Mouse (Mus musculus): ENCODE data around the gene Sik1. TPM values are rescaled to one million over a fixed set of nuclear protein-coding genes. Genes with fewer than 3 reads are reported as not detected.
"Not testable (repeated sequence)": the region's sequence is repeated elsewhere in the genome, so short reads cannot be mapped to it uniquely, and the experiment has no call there.

Gene Sik1
- polyA plus RNA-seq, 1 experiment from 2014 or later, result 12.6 TPM

GRCm38 (mm10) chr17:31896311-31896710 is 40.7 kb upstream of the Sik1 start:
- Histone ChIP-seq H3K4me1 (ENCODE audit: control insufficient read depth, insufficient read depth, low read length) (peaks cover 5% of the 10 kb centered on the region; the same call in 1 of the 2 replicates), H3K4me2 (ENCODE audit: low read depth, severe bottlenecking) (no peak overlapping the region), H3K9ac (ENCODE audit: low read length) (no peak overlapping the region), H3K9me3 (ENCODE audit: control insufficient read depth, low read length) (no peaks in the 10 kb centered on the region), H3K4me3 (ENCODE audit: low read depth, low read length) (no peak overlapping the region), H3K27ac (replicated peaks; ENCODE audit: low read depth, low read length) (no peak overlapping the region), H3K27me3 (ENCODE audit: control insufficient read depth, insufficient read depth, low read length) (no peaks in the 10 kb centered on the region), H3K36me3 (ENCODE audit: control insufficient read depth, insufficient read depth, low read length) (no peaks in the 10 kb centered on the region)
- DNase-seq (ENCODE audit: low spot score) (no peak), ATAC-seq (ENCODE audit: insufficient number of reproducible peaks, low FRiP score, low TSS enrichment, low read depth) (no peak)
- 91% methylated on average over 7 of the region's 7 CpGs for WGBS

GRCm38 (mm10) chr17:31893371-31894060 is 37.9 kb upstream of the Sik1 start:
- ATAC-seq (ENCODE audit: insufficient number of reproducible peaks, low FRiP score, low TSS enrichment, low read depth) (no peak), DNase-seq (ENCODE audit: low spot score) (no peak)
- H3K27ac ChIP-seq (replicated peaks; ENCODE audit: low read depth, low read length), result no peak overlapping the region
- H3K36me3 ChIP-seq (ENCODE audit: control insufficient read depth, insufficient read depth, low read length), result no peaks in the 10 kb centered on the region
- no peaks in the 10 kb centered on the region for H3K9me3 ChIP-seq (ENCODE audit: control insufficient read depth, low read length)
- 57% methylated on average over 5 of the region's 5 CpGs for WGBS
- no peak overlapping the region for H3K4me3 ChIP-seq (ENCODE audit: low read depth, low read length)
- no peak overlapping the region for H3K4me2 ChIP-seq (ENCODE audit: low read depth, severe bottlenecking)
- no peaks in the 10 kb centered on the region for H3K27me3 ChIP-seq (ENCODE audit: control insufficient read depth, insufficient read depth, low read length)
- H3K9ac ChIP-seq (ENCODE audit: low read length), result no peak overlapping the region
- H3K4me1 ChIP-seq (ENCODE audit: control insufficient read depth, insufficient read depth, low read length), result peaks cover 12% of the 10 kb centered on the region

- 8% methylated on average over 10 of the region's 10 CpGs for WGBS
- no peaks in the 10 kb centered on the region for H3K9me3 ChIP-seq (ENCODE audit: control insufficient read depth, low read length)
- H3K9ac ChIP-seq (ENCODE audit: low read length), result no peak overlapping the region
- H3K36me3 ChIP-seq (ENCODE audit: control insufficient read depth, insufficient read depth, low read length), result no peaks in the 10 kb centered on the region
- no peaks in the 10 kb centered on the region for H3K27me3 ChIP-seq (ENCODE audit: control insufficient read depth, insufficient read depth, low read length)
- no peak overlapping the region for H3K27ac ChIP-seq (replicated peaks; ENCODE audit: low read depth, low read length)
- H3K4me1 ChIP-seq (ENCODE audit: control insufficient read depth, insufficient read depth, low read length), result peaks cover 12% of the 10 kb centered on the region
- H3K4me3 ChIP-seq (ENCODE audit: low read depth, low read length), result no peak overlapping the region
- DNase-seq (ENCODE audit: low spot score), result peak; percentile 49
- 0 out of 2 replicates have a peak, but pooled peaks have one; percentile 62 for ATAC-seq (ENCODE audit: insufficient number of reproducible peaks, low FRiP score, low TSS enrichment, low read depth)
- H3K4me2 ChIP-seq (ENCODE audit: low read depth, severe bottlenecking), result no peak overlapping the region
Measured at GRCm38 (mm10) chr17:31892750-31893149, 37.1 kb upstream of the Sik1 start.

GRCm38 (mm10) chr17:31891858-31892257 is 36.3 kb upstream of the Sik1 start:
- no peak for ATAC-seq (ENCODE audit: insufficient number of reproducible peaks, low FRiP score, low TSS enrichment, low read depth)
- H3K4me2 ChIP-seq (ENCODE audit: low read depth, severe bottlenecking), result no peak overlapping the region
- H3K27me3 ChIP-seq (ENCODE audit: control insufficient read depth, insufficient read depth, low read length), result no peaks in the 10 kb centered on the region
- H3K4me3 ChIP-seq (ENCODE audit: low read depth, low read length), result no peak overlapping the region
- no peaks in the 10 kb centered on the region for H3K9me3 ChIP-seq (ENCODE audit: control insufficient read depth, low read length)
- 75% methylated on average over 4 of the region's 4 CpGs for WGBS
- no peak overlapping the region for H3K27ac ChIP-seq (replicated peaks; ENCODE audit: low read depth, low read length)
- H3K9ac ChIP-seq (ENCODE audit: low read length), result no peak overlapping the region
- peaks cover 12% of the 10 kb centered on the region for H3K4me1 ChIP-seq (ENCODE audit: control insufficient read depth, insufficient read depth, low read length)
- no peaks in the 10 kb centered on the region for H3K36me3 ChIP-seq (ENCODE audit: control insufficient read depth, insufficient read depth, low read length)
- DNase-seq (ENCODE audit: low spot score), result no peak

GRCm38 (mm10) chr17:31890311-31890951 is 34.8 kb upstream of the Sik1 start:
- H3K9ac ChIP-seq (ENCODE audit: low read length), result no peak overlapping the region
- H3K27me3 ChIP-seq (ENCODE audit: control insufficient read depth, insufficient read depth, low read length), result no peaks in the 10 kb centered on the region
- no peak overlapping the region for H3K27ac ChIP-seq (replicated peaks; ENCODE audit: low read depth, low read length)
- no peak overlapping the region for H3K4me3 ChIP-seq (ENCODE audit: low read depth, low read length)
- no peaks in the 10 kb centered on the region for H3K36me3 ChIP-seq (ENCODE audit: control insufficient read depth, insufficient read depth, low read length)
- no peak for DNase-seq (ENCODE audit: low spot score)
- 43% methylated on average over 2 of the region's 2 CpGs for WGBS
- H3K4me1 ChIP-seq (ENCODE audit: control insufficient read depth, insufficient read depth, low read length), result peaks cover 12% of the 10 kb centered on the region
- no peak overlapping the region for H3K4me2 ChIP-seq (ENCODE audit: low read depth, severe bottlenecking)
- no peaks in the 10 kb centered on the region for H3K9me3 ChIP-seq (ENCODE audit: control insufficient read depth, low read length)
- ATAC-seq (ENCODE audit: insufficient number of reproducible peaks, low FRiP score, low TSS enrichment, low read depth), result no peak

GRCm38 (mm10) chr17:31889446-31890201 is 34.0 kb upstream of the Sik1 start:
- H3K9ac ChIP-seq (ENCODE audit: low read length), result no peak overlapping the region
- H3K36me3 ChIP-seq (ENCODE audit: control insufficient read depth, insufficient read depth, low read length), result no peaks in the 10 kb centered on the region
- WGBS, result 65% methylated on average over 9 of the region's 9 CpGs
- DNase-seq (ENCODE audit: low spot score) (no peak), ATAC-seq (ENCODE audit: insufficient number of reproducible peaks, low FRiP score, low TSS enrichment, low read depth) (no peak)
- no peaks in the 10 kb centered on the region for H3K27me3 ChIP-seq (ENCODE audit: control insufficient read depth, insufficient read depth, low read length)
- H3K27ac ChIP-seq (replicated peaks; ENCODE audit: low read depth, low read length), result no peak overlapping the region
- H3K4me1 ChIP-seq (ENCODE audit: control insufficient read depth, insufficient read depth, low read length), result peaks cover 12% of the 10 kb centered on the region
- H3K4me2 ChIP-seq (ENCODE audit: low read depth, severe bottlenecking), result no peak overlapping the region
- no peak overlapping the region for H3K4me3 ChIP-seq (ENCODE audit: low read depth, low read length)
- H3K9me3 ChIP-seq (ENCODE audit: control insufficient read depth, low read length), result no peaks in the 10 kb centered on the region

- 65% methylated on average over 6 of the region's 6 CpGs for WGBS
- Histone ChIP-seq H3K9ac (ENCODE audit: low read length) (no peak overlapping the region), H3K4me1 (ENCODE audit: control insufficient read depth, insufficient read depth, low read length) (peaks cover 12% of the 10 kb centered on the region), H3K9me3 (ENCODE audit: control insufficient read depth, low read length) (no peaks in the 10 kb centered on the region), H3K27me3 (ENCODE audit: control insufficient read depth, insufficient read depth, low read length) (no peaks in the 10 kb centered on the region), H3K4me2 (ENCODE audit: low read depth, severe bottlenecking) (no peak overlapping the region), H3K27ac (replicated peaks; ENCODE audit: low read depth, low read length) (no peak overlapping the region), H3K36me3 (ENCODE audit: control insufficient read depth, insufficient read depth, low read length) (no peaks in the 10 kb centered on the region), H3K4me3 (ENCODE audit: low read depth, low read length) (no peak overlapping the region)
- ATAC-seq (ENCODE audit: insufficient number of reproducible peaks, low FRiP score, low TSS enrichment, low read depth) (no peak), DNase-seq (ENCODE audit: low spot score) (no peak)
Measured at GRCm38 (mm10) chr17:31888540-31888939, 32.9 kb upstream of the Sik1 start.

GRCm38 (mm10) chr17:31884676-31885075 is 29.1 kb upstream of the Sik1 start:
- not testable (repeated sequence) for H3K9ac ChIP-seq (ENCODE audit: low read length); H3K4me1 ChIP-seq (ENCODE audit: control insufficient read depth, insufficient read depth, low read length); ATAC-seq (ENCODE audit: insufficient number of reproducible peaks, low FRiP score, low TSS enrichment, low read depth); H3K27ac ChIP-seq (replicated peaks; ENCODE audit: low read depth, low read length); H3K4me2 ChIP-seq (ENCODE audit: low read depth, severe bottlenecking); H3K27me3 ChIP-seq (ENCODE audit: control insufficient read depth, insufficient read depth, low read length); H3K4me3 ChIP-seq (ENCODE audit: low read depth, low read length); H3K36me3 ChIP-seq (ENCODE audit: control insufficient read depth, insufficient read depth, low read length); DNase-seq (ENCODE audit: low spot score); H3K9me3 ChIP-seq (ENCODE audit: control insufficient read depth, low read length)
- 96% methylated on average over 1 of the region's 1 CpGs for whole genome bisulfite sequencing
